Mouse (Mus musculus) forebrain, embryonic 11.5 days (tissue): ENCODE results near the gene Pigm. TPM values are rescaled to one million over a fixed set of nuclear protein-coding genes. Genes with fewer than 3 reads are reported as not detected.

Experiments used
- ATAC-seq: fragments of 200-750 bp; cut with Nextera tagmentation; replicated peaks from 2 replicates; pipeline ENCODE4 v1.8.0; 2017; ENCODE audit warnings: moderate TSS enrichment; ENCODE audit not compliant: low FRiP score
- DNase-seq: peaks from one replicate; pipeline ENCODE4 v3.0.0-alpha.2; 2017; ENCODE audit warnings: low spot score
- H3K27ac ChIP-seq: fragments of 300-500 bp; sonication (generic); 2 replicates; pipeline ENCODE4 v1.5.1; 2014; ENCODE audit warnings: low read depth, low read length
- H3K27me3 ChIP-seq: fragments of 300-500 bp; sonication (generic); 2 replicates; pipeline ENCODE4 v1.6.1; 2014; ENCODE audit warnings: mild to moderate bottlenecking, low read length, mixed read lengths; ENCODE audit not compliant: control insufficient read depth, insufficient read depth
- H3K36me3 ChIP-seq: fragments of 300-500 bp; sonication (generic); 2 replicates; pipeline ENCODE4 v1.6.1; 2014; ENCODE audit warnings: mild to moderate bottlenecking, low read length, moderate library complexity, mixed read lengths; ENCODE audit not compliant: control insufficient read depth, insufficient read depth
- H3K4me1 ChIP-seq: fragments of 300-500 bp; sonication (generic); replicated peaks from 2 replicates; pipeline ENCODE4 v1.6.1; 2014; ENCODE audit warnings: low read length, mixed read lengths; ENCODE audit not compliant: control insufficient read depth, insufficient read depth
- H3K4me2 ChIP-seq: fragments of 300-500 bp; sonication (generic); 2 replicates; pipeline ENCODE4 v1.6.1; 2014; ENCODE audit warnings: low read depth, mild to moderate bottlenecking, low read length, moderate library complexity, mixed read lengths; ENCODE audit not compliant: severe bottlenecking
- H3K4me3 ChIP-seq: fragments of 300-500 bp; sonication (generic); 2 replicates; pipeline ENCODE4 v1.5.1; 2014; ENCODE audit warnings: low read depth, low read length
- H3K9ac ChIP-seq: fragments of 300-500 bp; sonication (generic); 2 replicates; pipeline ENCODE4 v1.6.1; 2014; ENCODE audit warnings: low read length
- H3K9me3 ChIP-seq: fragments of 300-500 bp; sonication (generic); 2 replicates; pipeline ENCODE4 v1.6.1; 2016; ENCODE audit warnings: low read length, mixed read lengths; ENCODE audit not compliant: control insufficient read depth
- WGBS: fragments of 180-500 bp; shearing (Covaris S2); extraction: QIAGEN DNeasy Blood & Tissue Kit; methylation state at CpG from one replicate; pipeline ENCODE4 v1.1.7; 2014; 5-methylcytosine and 5-hydroxymethylcytosine counted together
- polyA plus RNA-seq: library from polyadenylated mRNA; unstranded; fragments of >200 nt; fragmentation: Nextera tagmentation; extraction: Ambion mirVana; gene quantifications from 2 replicates; pipeline ENCODE4 v1.2.1, GENCODE M21; 2014

Pigm gene
- polyA plus RNA-seq, 1 experiment from 2014 or later: 14.8 TPM

GRCm38 (mm10) chr1:172344820-172345219 lies 31.5 kb upstream of the Pigm start:
- no peaks in the 10 kb centered on the region for H3K9me3 ChIP-seq
- H3K4me3 ChIP-seq: no peak overlapping the region
- DNase-seq (no peak), ATAC-seq (no peak)
- no peak overlapping the region for H3K27ac ChIP-seq
- no peak overlapping the region for H3K4me2 ChIP-seq
- WGBS: 92% methylated on average over 7 of the region's 7 CpGs
- H3K36me3 ChIP-seq: no peaks in the 10 kb centered on the region
- H3K4me1 ChIP-seq: peaks cover 23% of the 10 kb centered on the region; the same call in 1 of the 2 replicates
- H3K9ac ChIP-seq: no peak overlapping the region
- H3K27me3 ChIP-seq: peaks cover 3% of the 10 kb centered on the region

- Histone ChIP-seq H3K36me3 (no peaks in the 10 kb centered on the region), H3K9me3 (no peaks in the 10 kb centered on the region), H3K4me2 (no peak overlapping the region), H3K9ac (no peak overlapping the region), H3K27ac (no peak overlapping the region), H3K27me3 (no peaks in the 10 kb centered on the region; the same call in 1 of the 2 replicates), H3K4me1 (peaks cover 29% of the 10 kb centered on the region), H3K4me3 (no peak overlapping the region)
- WGBS: 90% methylated on average over 10 of the region's 10 CpGs
- ATAC-seq: no peak
- DNase-seq: no peak
Observed at GRCm38 (mm10) chr1:172346707-172347106, 29.6 kb upstream of the Pigm start.

GRCm38 (mm10) chr1:172347382-172347781 lies 29.0 kb upstream of the Pigm start:
- no peaks in the 10 kb centered on the region for H3K9me3 ChIP-seq
- peaks cover 33% of the 10 kb centered on the region for H3K4me1 ChIP-seq
- H3K4me3 ChIP-seq: no peak overlapping the region
- H3K27me3 ChIP-seq: no peaks in the 10 kb centered on the region
- no peak overlapping the region for H3K4me2 ChIP-seq
- ATAC-seq (no peak), DNase-seq (no peak)
- H3K9ac ChIP-seq: no peak overlapping the region
- no peaks in the 10 kb centered on the region for H3K36me3 ChIP-seq
- WGBS: 90% methylated on average over 12 of the region's 12 CpGs
- no peak overlapping the region for H3K27ac ChIP-seq

GRCm38 (mm10) chr1:172349504-172349903 lies 26.8 kb upstream of the Pigm start:
- ATAC-seq (peak; percentile 25; the same call in 1 of the 2 replicates), DNase-seq (peak; percentile 66)
- Histone ChIP-seq H3K27me3 (no peaks in the 10 kb centered on the region), H3K9me3 (no peaks in the 10 kb centered on the region), H3K9ac (peak overlapping the region; percentile 51), H3K27ac (peak overlapping the region; percentile 96), H3K4me1 (peaks cover 33% of the 10 kb centered on the region), H3K4me2 (peak overlapping the region; percentile 29; the same call in 1 of the 2 replicates), H3K36me3 (no peaks in the 10 kb centered on the region), H3K4me3 (no peak overlapping the region)
- WGBS: 37% methylated on average over 5 of the region's 5 CpGs

- Histone ChIP-seq H3K27ac (peak overlapping the region; percentile 96), H3K9me3 (no peaks in the 10 kb centered on the region), H3K4me3 (no peak overlapping the region), H3K4me1 (peaks cover 33% of the 10 kb centered on the region), H3K27me3 (no peaks in the 10 kb centered on the region), H3K9ac (peak overlapping the region; percentile 51), H3K36me3 (no peaks in the 10 kb centered on the region), H3K4me2 (peak overlapping the region; percentile 33; the same call in 1 of the 2 replicates)
- peak; percentile 94 for DNase-seq
- WGBS: 3% methylated on average over 19 of the region's 19 CpGs
- peak; percentile 98 for ATAC-seq
Observed at GRCm38 (mm10) chr1:172349916-172350812, 26.2 kb upstream of the Pigm start.

GRCm38 (mm10) chr1:172352001-172352400 lies 24.3 kb upstream of the Pigm start:
- 81% methylated on average over 6 of the region's 6 CpGs for WGBS
- H3K27ac ChIP-seq: peak overlapping the region; percentile 9; the same call in 1 of the 2 replicates

GRCm38 (mm10) chr1:172352453-172352852 lies 23.9 kb upstream of the Pigm start:
- H3K9ac ChIP-seq: no peak overlapping the region
- no peak overlapping the region for H3K4me3 ChIP-seq
- no peak for ATAC-seq
- no peaks in the 10 kb centered on the region for H3K36me3 ChIP-seq
- no peaks in the 10 kb centered on the region for H3K9me3 ChIP-seq
- no peak for DNase-seq
- H3K27me3 ChIP-seq: no peaks in the 10 kb centered on the region
- H3K27ac ChIP-seq: no peak overlapping the region
- H3K4me2 ChIP-seq: no peak overlapping the region
- 88% methylated on average over 3 of the region's 3 CpGs for WGBS
- H3K4me1 ChIP-seq: peaks cover 33% of the 10 kb centered on the region

More at GRCm38 (mm10) chr1:172352001-172352400, 24.3 kb upstream of the Pigm start:
- H3K27me3 ChIP-seq: no peaks in the 10 kb centered on the region
- no peak overlapping the region for H3K9ac ChIP-seq
- peaks cover 33% of the 10 kb centered on the region for H3K4me1 ChIP-seq
- no peaks in the 10 kb centered on the region for H3K36me3 ChIP-seq
- ATAC-seq (no peak), DNase-seq (no peak)
- H3K4me2 ChIP-seq: no peak overlapping the region
- H3K4me3 ChIP-seq: no peak overlapping the region
- H3K9me3 ChIP-seq: no peaks in the 10 kb centered on the region

- DNase-seq (no peak), ATAC-seq (no peak)
- Histone ChIP-seq H3K4me3 (no peak overlapping the region), H3K4me2 (no peak overlapping the region), H3K4me1 (peaks cover 23% of the 10 kb centered on the region), H3K27me3 (no peaks in the 10 kb centered on the region), H3K9me3 (no peaks in the 10 kb centered on the region), H3K9ac (peak overlapping the region; percentile 27; the same call in 1 of the 2 replicates), H3K27ac (no peak overlapping the region), H3K36me3 (no peaks in the 10 kb centered on the region)
- WGBS: 18% methylated on average over 3 of the region's 3 CpGs
Observed at GRCm38 (mm10) chr1:172355336-172355735, 21.0 kb upstream of the Pigm start.
